Mouse (Mus musculus) midbrain, embryonic 12.5 days (tissue): ENCODE measurements at regions not wholly inside any gene's neighbourhood (a gene's known extent, or its start where the extent isn't known, plus 50 kb on each side); places are given as distances from the start of the nearest gene placed in this dataset.
A peak's percentile ranks its signal among the peaks of the same experiment; 100 is the strongest.
"Not testable (repeated sequence)": the region's sequence is repeated elsewhere in the genome, so short reads cannot be mapped to it uniquely, and the experiment has no call there.

Experiments used
- ATAC-seq: fragments of 200-750 bp; cut with Nextera tagmentation; 2 replicates; pipeline ENCODE4 v1.8.0; 2017; ENCODE audit warnings: low read depth, moderate TSS enrichment, moderate library complexity; ENCODE audit not compliant: low FRiP score
- H3K27ac ChIP-seq: fragments of 300-500 bp; sonication (generic); replicated peaks from 2 replicates; pipeline ENCODE4 v1.5.1; 2016; ENCODE audit warnings: mild to moderate bottlenecking
- H3K27me3 ChIP-seq: fragments of 300-500 bp; sonication (generic); 2 replicates; pipeline ENCODE4 v1.6.1; 2016; ENCODE audit warnings: mild to moderate bottlenecking
- H3K36me3 ChIP-seq: fragments of 300-500 bp; sonication (generic); 2 replicates; pipeline ENCODE4 v1.6.1; 2016
- H3K4me1 ChIP-seq: fragments of 300-500 bp; sonication (generic); 2 replicates; pipeline ENCODE4 v1.6.1; 2016
- H3K4me2 ChIP-seq: fragments of 300-500 bp; sonication (generic); replicated peaks from 2 replicates; pipeline ENCODE4 v1.6.1; 2016; ENCODE audit warnings: mild to moderate bottlenecking, moderate library complexity
- H3K4me3 ChIP-seq: fragments of 300-500 bp; sonication (generic); 2 replicates; pipeline ENCODE4 v1.5.1; 2016; ENCODE audit warnings: mild to moderate bottlenecking
- H3K9ac ChIP-seq: fragments of 300-500 bp; sonication (generic); replicated peaks from 2 replicates; pipeline ENCODE4 v1.6.1; 2016; ENCODE audit warnings: mild to moderate bottlenecking, moderate library complexity
- H3K9me3 ChIP-seq: fragments of 300-500 bp; sonication (generic); 2 replicates; pipeline ENCODE4 v1.6.1; 2016; ENCODE audit warnings: mild to moderate bottlenecking
- WGBS: fragments of 180-500 bp; shearing (Covaris S2); methylation state at CpG from one replicate; pipeline ENCODE4 v1.1.7; 2016; 5-methylcytosine and 5-hydroxymethylcytosine counted together

DNA sequence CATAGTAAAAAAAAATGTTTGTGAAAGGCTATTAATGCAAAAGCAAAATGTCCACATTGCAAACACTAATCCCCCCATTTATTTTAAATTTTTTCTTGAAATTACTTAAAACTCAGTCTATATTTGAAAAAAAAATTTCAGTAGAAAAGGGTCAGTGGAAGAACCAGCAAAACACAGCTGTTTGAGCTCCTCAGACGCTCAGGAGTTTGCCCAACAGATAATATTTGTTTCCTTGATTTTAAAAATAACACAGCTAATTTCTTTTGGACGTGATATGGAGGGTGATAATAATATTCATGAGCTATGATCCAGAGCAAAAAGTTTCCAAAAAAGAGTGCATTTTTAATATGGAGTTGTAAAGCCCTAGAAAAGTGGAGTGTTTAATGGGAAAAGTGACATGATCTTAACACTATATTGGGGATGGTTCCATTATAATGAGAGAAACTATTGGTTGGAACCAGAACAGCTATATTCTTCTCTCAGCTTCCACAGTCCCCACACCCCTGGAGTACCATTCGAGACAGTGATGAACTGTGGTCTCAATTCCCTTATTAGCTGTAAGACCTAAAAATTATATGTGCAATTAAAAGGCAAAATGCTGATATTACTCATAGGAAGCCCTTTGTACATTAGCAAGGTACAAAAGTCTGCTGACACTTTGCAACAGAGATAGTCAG is 209.0 kb upstream of the Rnf219 start:
- H3K4me3 ChIP-seq = no peak overlapping the region
- no peaks in the 10 kb centered on the region for H3K27me3 ChIP-seq
- no peak overlapping the region for H3K9ac ChIP-seq
- H3K27ac ChIP-seq = no peak overlapping the region
- 78% methylated on average over 3 of the region's 3 CpGs for WGBS
- H3K4me2 ChIP-seq = no peak overlapping the region
- no peaks in the 10 kb centered on the region for H3K36me3 ChIP-seq
- ATAC-seq = no peak
- H3K4me1 ChIP-seq = no peaks in the 10 kb centered on the region
- H3K9me3 ChIP-seq = no peaks in the 10 kb centered on the region

DNA sequence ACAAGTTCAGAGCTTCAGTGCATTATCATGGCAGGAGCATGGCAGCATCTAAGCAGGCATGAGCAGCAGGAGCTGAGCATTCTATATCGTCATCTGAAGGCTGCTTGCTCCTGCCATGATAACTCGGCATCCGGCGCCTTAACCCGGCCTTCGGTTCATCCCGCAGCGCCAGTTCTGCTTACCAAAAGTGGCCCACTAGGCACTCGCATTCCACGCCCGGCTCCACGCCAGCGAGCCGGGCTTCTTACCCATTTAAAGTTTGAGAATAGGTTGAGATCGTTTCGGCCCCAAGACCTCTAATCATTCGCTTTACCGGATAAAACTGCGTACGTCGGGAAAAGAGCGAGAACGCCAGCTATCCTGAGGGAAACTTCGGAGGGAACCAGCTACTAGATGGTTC is 193.2 kb upstream of the Rnf219 start:
- H3K9ac ChIP-seq, H3K4me2 ChIP-seq, H3K4me3 ChIP-seq, H3K4me1 ChIP-seq, H3K36me3 ChIP-seq, ATAC-seq, H3K27ac ChIP-seq, H3K9me3 ChIP-seq, H3K27me3 ChIP-seq: not testable (repeated sequence)
- 88% methylated on average over 24 of the region's 24 CpGs for WGBS

DNA sequence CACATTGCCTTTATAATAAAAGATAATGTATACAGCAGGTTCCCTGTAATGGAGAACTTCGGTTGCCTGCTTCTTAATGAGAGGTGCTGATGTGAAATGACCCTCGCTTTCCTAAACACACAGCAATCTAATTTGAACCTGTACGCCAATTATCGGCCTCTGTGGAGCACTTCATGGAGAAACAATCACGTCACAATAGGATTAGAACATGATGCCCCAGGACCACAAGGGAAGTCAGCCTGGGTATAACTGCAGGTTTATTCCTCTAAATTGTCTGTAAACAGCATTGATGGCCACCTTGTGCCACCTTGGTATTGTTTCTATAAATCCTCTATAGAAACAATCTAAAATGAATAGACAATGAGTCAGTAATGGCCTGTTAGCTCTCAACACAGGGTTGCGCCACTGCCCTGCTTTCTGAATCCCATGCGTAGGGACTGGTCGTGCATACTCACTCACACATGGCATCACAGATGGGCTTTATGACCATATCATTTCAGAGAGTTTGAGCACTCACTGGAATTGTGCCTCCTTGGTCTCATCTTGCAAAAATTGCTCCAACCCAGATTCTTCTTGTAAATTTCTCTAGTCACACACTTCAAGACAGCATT is 179.9 kb upstream of the Rnf219 start:
- Histone ChIP-seq H3K9me3 (no peaks in the 10 kb centered on the region), H3K9ac (no peak overlapping the region), H3K4me1 (no peaks in the 10 kb centered on the region), H3K27ac (no peak overlapping the region), H3K27me3 (no peaks in the 10 kb centered on the region), H3K36me3 (no peaks in the 10 kb centered on the region), H3K4me3 (no peak overlapping the region), H3K4me2 (no peak overlapping the region)
- 78% methylated on average over 8 of the region's 8 CpGs for WGBS
- no peak for ATAC-seq

- Histone ChIP-seq H3K36me3 (no peaks in the 10 kb centered on the region), H3K4me3 (no peak overlapping the region), H3K27me3 (no peaks in the 10 kb centered on the region), H3K4me1 (0 out of 2 replicates have a peak, but pooled peaks cover 2% of the 10 kb centered on the region), H3K9ac (no peak overlapping the region), H3K9me3 (no peaks in the 10 kb centered on the region), H3K4me2 (no peak overlapping the region), H3K27ac (no peak overlapping the region)
- WGBS = 89% methylated on average over 4 of the region's 4 CpGs
- ATAC-seq = no peak
Measured at GRCm38 (mm10) chr14:104698962-104699361, 176.5 kb upstream of the Rnf219 start.

- no peak overlapping the region for H3K4me2 ChIP-seq
- 72% methylated on average over 4 of the region's 4 CpGs for WGBS
- H3K4me1 ChIP-seq = 0 out of 2 replicates have a peak, but pooled peaks cover 2% of the 10 kb centered on the region
- no peak overlapping the region for H3K9ac ChIP-seq
- H3K4me3 ChIP-seq = no peak overlapping the region
- H3K27me3 ChIP-seq = no peaks in the 10 kb centered on the region
- H3K36me3 ChIP-seq = no peaks in the 10 kb centered on the region
- ATAC-seq = no peak
- H3K9me3 ChIP-seq = no peaks in the 10 kb centered on the region
- no peak overlapping the region for H3K27ac ChIP-seq
Measured at GRCm38 (mm10) chr14:104695101-104695500, 172.7 kb upstream of the Rnf219 start.

- Histone ChIP-seq H3K9ac (no peak overlapping the region), H3K36me3 (no peaks in the 10 kb centered on the region), H3K27ac (no peak overlapping the region), H3K4me3 (no peak overlapping the region), H3K27me3 (no peaks in the 10 kb centered on the region), H3K9me3 (no peaks in the 10 kb centered on the region), H3K4me1 (0 out of 2 replicates have a peak, but pooled peaks cover 2% of the 10 kb centered on the region), H3K4me2 (no peak overlapping the region)
- peak; percentile 56; the same call in 1 of the 2 replicates for ATAC-seq
- 77% methylated on average over 14 of the region's 14 CpGs for WGBS
Measured at GRCm38 (mm10) chr14:104694174-104694803, 171.8 kb upstream of the Rnf219 start.

DNA sequence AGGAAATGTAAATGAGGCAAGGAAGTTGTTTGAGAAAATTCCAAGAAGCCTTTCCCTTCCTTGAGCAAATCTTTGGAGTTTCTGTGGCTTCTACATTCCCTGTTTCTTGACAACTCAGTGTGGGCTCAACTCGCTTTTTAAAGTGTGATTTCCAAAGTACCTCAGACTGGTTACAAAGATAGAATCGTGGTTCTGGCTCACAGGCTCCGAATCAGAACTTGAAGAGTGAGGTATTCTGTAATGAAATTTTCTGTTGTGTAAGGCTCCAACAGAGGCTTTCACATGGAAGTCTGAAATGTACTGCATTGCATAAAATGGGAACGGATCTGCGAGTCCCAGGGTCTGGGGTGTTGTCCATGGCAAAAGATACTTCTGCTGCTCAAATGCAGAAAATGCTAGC is 170.2 kb upstream of the Rnf219 start:
- no peak overlapping the region for H3K27ac ChIP-seq
- H3K4me3 ChIP-seq = no peak overlapping the region
- no peak overlapping the region for H3K4me2 ChIP-seq
- no peaks in the 10 kb centered on the region for H3K27me3 ChIP-seq
- H3K4me1 ChIP-seq = 0 out of 2 replicates have a peak, but pooled peaks cover 2% of the 10 kb centered on the region
- 91% methylated on average over 5 of the region's 5 CpGs for WGBS
- H3K9ac ChIP-seq = no peak overlapping the region
- no peaks in the 10 kb centered on the region for H3K9me3 ChIP-seq
- no peak for ATAC-seq
- H3K36me3 ChIP-seq = no peaks in the 10 kb centered on the region

GRCm38 (mm10) chr14:104688440-104688839 is 166.0 kb upstream of the Rnf219 start:
- Histone ChIP-seq H3K4me3 (no peak overlapping the region), H3K4me2 (no peak overlapping the region), H3K9me3 (no peaks in the 10 kb centered on the region), H3K36me3 (no peaks in the 10 kb centered on the region), H3K27ac (no peak overlapping the region), H3K9ac (no peak overlapping the region), H3K27me3 (no peaks in the 10 kb centered on the region), H3K4me1 (no peaks in the 10 kb centered on the region)
- WGBS = 77% methylated on average over 3 of the region's 3 CpGs
- no peak for ATAC-seq

GRCm38 (mm10) chr14:104676810-104677209 is 154.4 kb upstream of the Rnf219 start:
- H3K27ac ChIP-seq = peak overlapping the region; percentile 56
- H3K4me2 ChIP-seq = 0 out of 2 replicates have a peak overlapping the region, but pooled peaks have one; percentile 13
- H3K9ac ChIP-seq = no peak overlapping the region

DNA sequence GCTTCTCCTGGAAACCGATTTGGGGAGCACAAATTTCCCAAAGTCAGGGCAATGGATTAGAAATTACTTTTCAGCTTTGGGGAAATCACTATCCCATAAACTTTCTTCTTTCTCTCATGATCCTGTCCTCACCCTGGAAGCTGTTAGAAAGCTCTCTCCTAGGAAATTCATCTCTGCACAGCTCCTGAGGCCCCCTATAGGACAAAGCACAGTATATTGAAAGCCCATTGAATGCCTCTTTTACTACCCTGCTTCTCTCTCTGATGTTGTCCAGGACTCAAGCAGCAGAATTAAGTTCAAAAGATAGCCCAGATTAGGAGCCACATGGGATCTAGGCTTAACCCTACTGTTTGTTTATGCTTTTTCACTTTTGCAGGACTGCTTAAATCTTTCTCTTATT is 139.3 kb upstream of the Rnf219 start:
- Histone ChIP-seq H3K27ac (no peak overlapping the region), H3K4me1 (no peaks in the 10 kb centered on the region), H3K4me2 (no peak overlapping the region), H3K9me3 (no peaks in the 10 kb centered on the region), H3K4me3 (no peak overlapping the region), H3K27me3 (no peaks in the 10 kb centered on the region), H3K9ac (no peak overlapping the region), H3K36me3 (no peaks in the 10 kb centered on the region)
- 89% methylated on average over 1 of the region's 1 CpGs for WGBS
- no peak for ATAC-seq

More at GRCm38 (mm10) chr14:104676810-104677209, 154.4 kb upstream of the Rnf219 start:
- Histone ChIP-seq H3K9me3 (no peaks in the 10 kb centered on the region), H3K36me3 (no peaks in the 10 kb centered on the region), H3K4me3 (no peak overlapping the region), H3K4me1 (0 out of 2 replicates have a peak, but pooled peaks cover 4% of the 10 kb centered on the region), H3K27me3 (no peaks in the 10 kb centered on the region)
- ATAC-seq = peak; percentile 90
- WGBS = 17% methylated on average over 7 of the region's 7 CpGs

DNA sequence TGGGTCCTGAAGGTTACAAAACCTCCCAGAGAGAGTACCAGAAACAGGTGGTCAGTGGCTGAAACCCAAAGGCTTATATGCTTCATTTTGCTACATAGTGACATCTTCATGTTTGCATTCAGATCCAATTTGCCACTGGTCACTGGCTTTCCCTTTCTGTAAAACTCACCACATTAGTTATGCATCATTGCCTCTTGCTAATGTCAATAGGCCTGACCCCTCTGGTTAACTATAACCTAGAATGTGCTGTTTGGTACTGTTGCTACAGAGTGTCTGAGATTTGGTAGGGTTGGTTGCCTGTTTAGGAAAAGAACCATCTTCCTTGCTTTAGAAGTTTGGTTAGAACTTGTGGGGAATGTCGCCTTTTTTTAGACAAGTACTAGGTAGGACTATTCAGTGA is 136.3 kb upstream of the Rnf219 start:
- Histone ChIP-seq H3K9me3 (no peaks in the 10 kb centered on the region), H3K27me3 (no peaks in the 10 kb centered on the region), H3K4me1 (no peaks in the 10 kb centered on the region), H3K27ac (no peak overlapping the region), H3K9ac (no peak overlapping the region), H3K4me3 (no peak overlapping the region), H3K36me3 (no peaks in the 10 kb centered on the region), H3K4me2 (no peak overlapping the region)
- 96% methylated on average over 1 of the region's 1 CpGs for WGBS
- ATAC-seq = no peak

- Histone ChIP-seq H3K9ac (no peak overlapping the region), H3K27me3 (no peaks in the 10 kb centered on the region), H3K4me3 (no peak overlapping the region), H3K36me3 (no peaks in the 10 kb centered on the region), H3K4me2 (no peak overlapping the region), H3K27ac (no peak overlapping the region), H3K4me1 (peaks cover 8% of the 10 kb centered on the region; the same call in 1 of the 2 replicates), H3K9me3 (no peaks in the 10 kb centered on the region)
- WGBS = 78% methylated on average over 5 of the region's 5 CpGs
- ATAC-seq = no peak
Measured at GRCm38 (mm10) chr14:104649980-104650379, 127.5 kb upstream of the Rnf219 start.
